Mouse (Mus musculus) macrophage (primary cell): Measurements from ENCODE around the gene Kel. TPM values are rescaled to one million over a fixed set of nuclear protein-coding genes. Genes with fewer than 3 reads are reported as not detected.

Source experiments
- H3K27ac ChIP-seq: fragments of 350-480 bp; formaldehyde crosslinking; 2 replicates; pipeline ENCODE4 v1.9.0; 2021
- H3K36me3 ChIP-seq: fragments of 350-480 bp; formaldehyde crosslinking; 2 replicates; pipeline ENCODE4 v1.9.0; 2021; ENCODE audit errors: inconsistent target
- H3K4me3 ChIP-seq: fragments of 350-480 bp; formaldehyde crosslinking; 2 replicates; pipeline ENCODE4 v1.9.0; 2021; ENCODE audit errors: inconsistent target
- H3K79me2 ChIP-seq: fragments of 350-480 bp; formaldehyde crosslinking; 2 replicates; pipeline ENCODE4 v1.9.0; 2021; ENCODE audit errors: inconsistent target
- whole genome bisulfite sequencing: methylation state at CpG from one replicate; pipeline ENCODE4 v1.1.7; 2026; ENCODE audit warnings: inconsistent platforms; ENCODE audit not compliant: missing documents; 5-methylcytosine and 5-hydroxymethylcytosine counted together
- polyA plus RNA-seq: library from polyadenylated mRNA; stranded (reverse); fragments of 250-400 nt; gene quantifications from 3 replicates; pipeline ENCODE4 v1.2.4, GENCODE M21; 2018; ENCODE audit warnings: inconsistent platforms
- total RNA-seq, 78 experiments: library from RNA; depleted of rRNA; stranded (reverse); fragments of 250-400 nt; gene quantifications; 1 replicate in 9 of 78; 2 replicates in 24 of 78; 3 replicates in 43 of 78; 4 replicates in 2 of 78; pipeline ENCODE4 v1.2.4; 2018; ENCODE audit warnings: inconsistent platforms in 56 of 78

Kel gene
- not detected for total RNA-seq (2018; cell fraction: chromatin; rRNA removed)
- total RNA-seq (2018; cell fraction: cytosol; rRNA removed) = not detected
- total RNA-seq (2018; cell fraction: nucleus; rRNA removed) = not detected
- not detected in 3 replicates for polyA plus RNA-seq

GRCm38 (mm10) chr6:41704123-41704522 lies at the start of gene Kel:
Gene Kel, minus strand, starts transcription at chr6:41704339.
- no peak within 1 kb of the TSS for H3K4me3 ChIP-seq
- WGBS = 44% methylated on average over 1 of the region's 1 CpGs

GRCm38 (mm10) chr6:41744664-41745392 lies 40.7 kb upstream of the Kel start:
- Histone ChIP-seq H3K27ac (no peak overlapping the region), H3K36me3 (no peaks in the 10 kb centered on the region), H3K79me2 (no peaks in the 10 kb centered on the region), H3K4me3 (no peak overlapping the region)
- 76% methylated on average over 5 of the region's 5 CpGs for WGBS

More at GRCm38 (mm10) chr6:41704123-41704522, at the start of gene Kel:
- H3K36me3 ChIP-seq = no peaks in the 10 kb centered on the region
- no peaks in the 10 kb centered on the region for H3K79me2 ChIP-seq
- no peak within 1 kb of the TSS for H3K27ac ChIP-seq

- Histone ChIP-seq H3K36me3 (no peaks in the 10 kb centered on the region), H3K4me3 (no peak overlapping the region), H3K79me2 (no peaks in the 10 kb centered on the region), H3K27ac (no peak overlapping the region)
These were observed 37.0 kb upstream of the Kel start for GRCm38 (mm10) chr6:41741101-41741500.

DNA sequence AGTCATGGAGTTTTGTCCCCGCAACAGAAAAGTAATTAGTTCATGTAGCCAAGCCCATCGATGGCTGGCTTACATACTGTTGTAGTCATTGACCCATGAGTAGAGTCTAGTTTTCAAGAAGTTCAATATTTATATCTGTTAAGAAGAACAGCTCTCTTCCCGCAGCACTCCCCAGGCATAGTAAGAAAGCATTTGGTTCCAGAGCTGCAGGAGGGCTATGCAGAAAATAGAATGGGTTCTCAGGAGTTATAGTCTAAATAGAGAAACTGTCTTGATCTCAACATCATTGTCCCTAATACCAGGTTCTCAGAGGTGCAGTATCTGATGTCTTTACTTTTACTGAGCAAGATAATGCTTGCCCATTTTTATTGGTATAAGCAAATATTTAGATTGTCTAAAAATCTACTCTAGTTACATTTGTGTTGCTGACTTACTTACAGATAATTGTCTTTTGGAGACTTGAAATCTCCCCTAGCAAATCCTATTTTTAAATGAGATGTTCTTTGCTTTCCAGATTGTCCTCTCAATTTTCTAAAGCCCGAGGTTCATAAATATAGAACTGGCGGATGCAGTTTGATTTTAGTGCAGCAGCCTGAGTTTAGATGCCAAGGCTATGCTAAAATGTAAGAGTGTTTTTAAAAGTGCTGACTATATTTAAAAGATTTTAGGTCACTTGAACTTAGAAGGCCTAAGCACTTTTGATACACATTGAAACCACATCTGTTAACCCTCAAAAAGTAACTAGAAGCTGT lies 30.8 kb upstream of the Kel start:
- H3K79me2 ChIP-seq = no peaks in the 10 kb centered on the region
- WGBS = 96% methylated on average over 5 of the region's 5 CpGs
- H3K36me3 ChIP-seq = no peaks in the 10 kb centered on the region
- no peak overlapping the region for H3K4me3 ChIP-seq
- H3K27ac ChIP-seq = no peak overlapping the region

DNA sequence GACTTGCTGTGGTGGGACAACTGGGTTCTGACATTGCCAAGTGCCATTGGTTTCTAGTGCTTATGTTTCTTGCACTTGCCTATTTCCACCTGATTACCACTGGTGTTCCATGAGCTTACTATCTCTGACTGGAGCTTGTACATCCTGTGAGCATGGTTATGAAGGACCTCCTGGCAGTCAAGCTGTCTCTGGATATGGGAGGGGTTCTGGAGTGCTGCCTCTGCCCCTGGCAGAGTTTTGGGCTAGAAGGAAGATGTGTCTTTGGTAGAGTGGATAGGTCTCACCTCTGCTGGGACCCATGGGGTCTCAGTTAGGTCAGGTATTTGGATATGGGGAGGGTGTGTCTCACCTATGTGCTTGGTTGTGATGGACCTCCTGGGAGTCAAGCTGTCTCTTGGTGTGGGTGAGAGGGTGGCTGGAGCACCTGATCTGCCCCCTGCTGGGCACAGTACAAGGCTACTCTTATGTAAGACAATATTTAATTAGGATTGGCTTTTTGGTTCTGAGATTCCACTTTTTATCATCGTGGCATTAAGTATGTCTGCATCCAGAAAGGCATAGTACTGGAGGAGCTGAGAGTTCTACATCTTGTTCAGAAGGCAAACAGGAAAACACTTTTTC lies 24.0 kb upstream of the Kel start:
- Histone ChIP-seq H3K36me3 (no peaks in the 10 kb centered on the region), H3K27ac (no peak overlapping the region), H3K79me2 (no peaks in the 10 kb centered on the region), H3K4me3 (no peak overlapping the region)
- 71% methylated on average over 1 of the region's 1 CpGs for whole genome bisulfite sequencing

DNA sequence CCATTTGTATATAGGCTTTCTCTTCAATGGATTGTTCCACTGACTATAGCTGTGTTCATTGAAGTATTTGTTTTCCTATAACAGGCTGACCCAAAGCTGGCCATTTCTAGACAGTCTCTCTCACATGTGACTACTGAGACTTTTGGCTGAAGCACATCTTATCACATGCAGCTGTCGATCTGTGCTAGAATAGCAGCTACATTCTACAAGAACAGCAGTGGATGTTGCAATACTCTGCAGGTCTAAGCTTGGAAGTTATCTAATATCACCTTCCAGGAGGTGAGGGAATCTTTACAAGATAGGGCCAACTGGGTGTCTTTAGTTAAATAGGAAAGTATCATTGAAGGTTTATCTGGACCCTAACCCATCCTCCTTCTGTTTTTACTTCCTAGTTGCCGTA lies 17.3 kb upstream of the Kel start:
- no peaks in the 10 kb centered on the region for H3K36me3 ChIP-seq
- no peak overlapping the region for H3K4me3 ChIP-seq
- WGBS = 96% methylated on average over 2 of the region's 2 CpGs
- no peaks in the 10 kb centered on the region for H3K79me2 ChIP-seq
- no peak overlapping the region for H3K27ac ChIP-seq

DNA sequence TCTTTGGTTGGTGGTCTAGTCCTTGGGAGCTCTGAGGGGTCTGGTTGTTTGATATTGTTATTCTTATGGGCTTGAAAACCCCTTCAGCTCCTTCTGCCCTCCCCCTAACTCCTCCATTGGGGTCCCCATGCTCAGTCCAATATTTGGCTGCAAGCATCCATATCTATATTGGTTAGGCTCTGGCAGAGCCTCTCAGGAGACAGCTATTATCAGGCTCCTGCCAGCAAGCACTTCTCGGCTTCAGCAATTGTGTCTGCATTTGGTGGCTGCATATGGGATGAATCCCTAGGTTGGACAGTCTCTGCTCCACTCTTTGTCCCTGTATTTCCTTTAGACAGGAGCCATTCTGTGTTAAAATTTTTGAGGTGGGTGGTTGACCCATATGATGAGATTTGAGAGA lies 6.1 kb upstream of the Kel start:
- no peaks in the 10 kb centered on the region for H3K79me2 ChIP-seq
- H3K27ac ChIP-seq = no peak overlapping the region
- 100% methylated on average over 1 of the region's 1 CpGs for WGBS
- H3K36me3 ChIP-seq = no peaks in the 10 kb centered on the region
- no peak overlapping the region for H3K4me3 ChIP-seq

GRCm38 (mm10) chr6:41706275-41706674 lies 2.1 kb upstream of the Kel start:
- WGBS = 89% methylated on average over 7 of the region's 7 CpGs
- no peak overlapping the region for H3K4me3 ChIP-seq
- H3K27ac ChIP-seq = no peak overlapping the region
- no peaks in the 10 kb centered on the region for H3K79me2 ChIP-seq
- H3K36me3 ChIP-seq = no peaks in the 10 kb centered on the region

GRCm38 (mm10) chr6:41702928-41703327 lies 1.2 kb downstream of the Kel start:
- no peak overlapping the region for H3K4me3 ChIP-seq
- no peaks in the 10 kb centered on the region for H3K79me2 ChIP-seq
- no peaks in the 10 kb centered on the region for H3K36me3 ChIP-seq
- H3K27ac ChIP-seq = no peak overlapping the region
- 85% methylated on average over 2 of the region's 2 CpGs for WGBS

DNA sequence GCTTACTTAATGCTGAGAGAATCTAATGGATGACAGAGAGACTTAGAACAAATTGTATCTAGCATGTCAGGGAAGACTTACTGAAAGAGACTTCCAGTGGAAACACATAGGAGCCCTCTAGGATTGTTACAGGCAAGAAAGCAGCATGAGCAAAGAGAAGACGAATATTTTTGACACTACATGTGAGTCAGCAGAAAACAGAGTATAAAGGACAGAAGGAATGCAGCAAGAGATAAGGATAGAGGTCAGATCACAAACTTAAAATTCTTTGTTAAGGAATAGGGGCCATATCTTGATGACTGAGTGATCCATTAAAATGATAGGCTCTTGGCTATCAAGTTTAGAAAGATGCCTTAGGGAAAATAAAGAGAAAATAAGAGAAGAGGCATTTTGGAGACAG lies 2.9 kb downstream of the Kel start:
- H3K79me2 ChIP-seq = no peaks in the 10 kb centered on the region
- 15% methylated on average over 1 of the region's 1 CpGs for WGBS
- H3K27ac ChIP-seq = no peak overlapping the region
- H3K36me3 ChIP-seq = no peaks in the 10 kb centered on the region
- no peak overlapping the region for H3K4me3 ChIP-seq

- no peak overlapping the region for H3K4me3 ChIP-seq
- WGBS = 92% methylated on average over 1 of the region's 1 CpGs
- H3K79me2 ChIP-seq = no peaks in the 10 kb centered on the region
- no peak overlapping the region for H3K27ac ChIP-seq
- H3K36me3 ChIP-seq = no peaks in the 10 kb centered on the region
These were observed 9.7 kb downstream of the Kel start for GRCm38 (mm10) chr6:41694407-41694806.

GRCm38 (mm10) chr6:41692200-41692599 lies 11.9 kb downstream of the Kel start:
- Histone ChIP-seq H3K36me3 (no peaks in the 10 kb centered on the region), H3K79me2 (no peaks in the 10 kb centered on the region), H3K4me3 (no peak overlapping the region), H3K27ac (no peak overlapping the region)

DNA sequence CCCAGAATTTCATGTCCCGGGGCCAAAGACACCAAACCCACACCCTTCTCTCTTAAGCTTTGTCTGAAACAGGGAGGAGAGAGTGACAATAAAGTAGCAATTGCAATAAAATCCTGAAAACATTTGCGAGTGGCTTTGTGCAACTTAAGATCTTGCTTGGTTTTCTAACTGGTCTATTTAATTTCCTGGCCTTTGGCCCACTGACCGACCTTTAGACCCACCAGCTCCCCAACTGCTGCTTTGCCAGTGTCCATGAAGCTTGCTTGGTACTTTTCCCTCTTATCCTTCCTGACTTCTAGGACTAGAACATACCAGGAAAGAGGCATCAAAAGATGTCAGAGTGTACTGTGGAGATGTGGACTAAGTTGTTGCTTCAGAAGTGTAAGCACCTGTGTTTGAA lies 18.5 kb downstream of the Kel start:
- H3K79me2 ChIP-seq = no peaks in the 10 kb centered on the region
- H3K27ac ChIP-seq = no peak overlapping the region
- H3K4me3 ChIP-seq = no peak overlapping the region
- no peaks in the 10 kb centered on the region for H3K36me3 ChIP-seq
- 95% methylated on average over 3 of the region's 3 CpGs for WGBS

DNA sequence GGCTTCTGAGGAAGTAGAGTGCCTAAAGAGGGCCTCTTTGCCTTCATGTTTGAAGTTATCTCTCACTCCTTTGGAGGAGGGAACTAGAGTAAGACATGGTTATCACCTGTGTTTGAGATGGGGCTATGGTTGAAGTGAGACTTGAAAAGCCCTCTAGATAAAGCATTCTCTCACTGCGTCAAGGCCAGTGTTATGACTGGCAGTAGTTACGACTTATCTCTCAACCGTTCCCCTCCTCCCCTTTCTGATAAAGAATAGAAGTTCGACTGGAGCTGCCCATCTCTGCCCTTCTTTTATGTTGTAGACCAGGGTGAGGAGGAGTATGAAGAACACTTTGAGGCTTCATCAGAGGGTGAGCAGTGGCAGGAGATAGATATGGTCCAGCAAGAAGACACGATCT lies 19.2 kb downstream of the Kel start:
- Histone ChIP-seq H3K36me3 (no peaks in the 10 kb centered on the region), H3K79me2 (no peaks in the 10 kb centered on the region), H3K4me3 (no peak overlapping the region), H3K27ac (no peak overlapping the region)
- WGBS = 88% methylated on average over 5 of the region's 5 CpGs

GRCm38 (mm10) chr6:41684131-41684530 lies 20.0 kb downstream of the Kel start, which contains the start of gene Llcfc1:
Gene Llcfc1, plus strand, starts transcription at chr6:41684431.
- H3K27ac ChIP-seq = no peak within 1 kb of the TSS
- H3K79me2 ChIP-seq = no peaks in the 10 kb centered on the region
- WGBS = 85% methylated on average over 2 of the region's 2 CpGs
- no peak within 1 kb of the TSS for H3K4me3 ChIP-seq
- H3K36me3 ChIP-seq = no peaks in the 10 kb centered on the region
